Mouse (Mus musculus) MEL (cell line): Measurements from ENCODE around the gene Itpr1. TPM values are rescaled to one million over a fixed set of nuclear protein-coding genes. Genes with fewer than 3 reads are reported as not detected.
A peak's percentile ranks its signal among the peaks of the same experiment; 100 is the strongest.

Source experiments
- DNase-seq: peaks from one replicate; pipeline ENCODE4 v3.0.0; 2011; ENCODE audit warnings: low read depth, low spot score
- H3K27ac ChIP-seq: 2 replicates; pipeline ENCODE4 v1.5.1; 2012; ENCODE audit warnings: low read depth, mild to moderate bottlenecking, control low read depth, low read length, moderate library complexity; ENCODE audit not compliant: control insufficient read depth
- H3K27me3 ChIP-seq, 2 experiments: fragments of 150-350 bp in 1 of 2; sonication (generic) in 1 of 2; 2 replicates each; pipeline ENCODE4 v1.6.1; 2012; ENCODE audit warnings: low read length in 2 of 2, mild to moderate bottlenecking in 2 of 2, improper control_type of control experiment in 1 of 2, moderate library complexity in 1 of 2; ENCODE audit not compliant: insufficient read depth in 2 of 2, control insufficient read depth in 1 of 2
- H3K36me3 ChIP-seq, 2 experiments: 2 replicates each; pipeline ENCODE4 v1.6.1; 2012 to 2014; ENCODE audit warnings: low read length in 2 of 2, improper control_type of control experiment in 1 of 2, inconsistent platforms in 1 of 2, mild to moderate bottlenecking in 1 of 2; ENCODE audit not compliant: insufficient read depth in 2 of 2, control insufficient read depth in 1 of 2
- H3K4me1 ChIP-seq, 2 experiments: fragments of 150-350 bp in 1 of 2; sonication (generic) in 1 of 2; 2 replicates each; pipeline ENCODE4 v1.6.1; 2012; ENCODE audit warnings: low read length in 2 of 2, improper control_type of control experiment in 1 of 2, mild to moderate bottlenecking in 1 of 2; ENCODE audit not compliant: insufficient read depth in 2 of 2, control insufficient read depth in 1 of 2
- H3K4me3 ChIP-seq, 2 experiments: fragments of 150-350 bp in 1 of 2; sonication (generic) in 1 of 2; 2 replicates each; pipeline ENCODE4 v1.5.1; 2012; ENCODE audit warnings: low read depth in 2 of 2, low read length in 2 of 2, mild to moderate bottlenecking in 2 of 2, moderate library complexity in 2 of 2, control low read depth in 1 of 2, improper control_type of control experiment in 1 of 2; ENCODE audit not compliant: control insufficient read depth in 1 of 2, insufficient read depth in 1 of 2
- H3K79me2 ChIP-seq: 2 replicates; pipeline ENCODE4 v1.6.1; 2012; ENCODE audit warnings: mild to moderate bottlenecking, low read length, moderate library complexity; ENCODE audit not compliant: control insufficient read depth, poor library complexity, insufficient read depth
- H3K9ac ChIP-seq: 2 replicates; pipeline ENCODE4 v1.6.1; 2012; ENCODE audit warnings: low read depth, mild to moderate bottlenecking, control low read depth, low read length, moderate library complexity; ENCODE audit not compliant: control insufficient read depth, poor library complexity, severe bottlenecking
- H3K9me3 ChIP-seq: fragments of 150-350 bp; sonication (generic); replicated peaks from 2 replicates; pipeline ENCODE4 v1.6.1; 2012; ENCODE audit warnings: mild to moderate bottlenecking, low read length, improper control_type of control experiment, moderate library complexity; ENCODE audit not compliant: insufficient read depth
- BHLHE40 ChIP-seq: IDR thresholded peaks from 2 replicates; pipeline ENCODE4 v1.6.1; 2012; ENCODE audit warnings: low read depth, mild to moderate bottlenecking, inconsistent platforms, low read length, improper control_type of control experiment, borderline replicate concordance
- CHD1 ChIP-seq: IDR thresholded peaks from 2 replicates; pipeline ENCODE4 v1.6.1; 2012; ENCODE audit warnings: low read depth, mild to moderate bottlenecking, inconsistent platforms, low read length, improper control_type of control experiment
- CHD2 ChIP-seq: IDR thresholded peaks from 2 replicates; pipeline ENCODE4 v1.6.1; 2011; ENCODE audit warnings: low read length, improper control_type of control experiment
- CTCF ChIP-seq, 3 experiments: IDR thresholded peaks in 2 of 3; conservative IDR thresholded peaks in 1 of 3; 2 replicates each; pipeline ENCODE4 v1.5.1; 2011 to 2012; ENCODE audit warnings: low read length in 3 of 3, low read depth in 2 of 3, mild to moderate bottlenecking in 2 of 3, improper control_type of control experiment in 1 of 3, inconsistent platforms in 1 of 3, mixed read lengths in 1 of 3, moderate library complexity in 1 of 3; ENCODE audit not compliant: control insufficient read depth in 1 of 3, insufficient read depth in 1 of 3, poor library complexity in 1 of 3, severe bottlenecking in 1 of 3
- ETS1 ChIP-seq: IDR thresholded peaks from 2 replicates; pipeline ENCODE4 v1.6.1; 2012; ENCODE audit warnings: low read depth, mild to moderate bottlenecking, inconsistent platforms, low read length, improper control_type of control experiment, moderate library complexity
- GABPA ChIP-seq: IDR thresholded peaks from 2 replicates; pipeline ENCODE4 v1.6.1; 2012; ENCODE audit warnings: low read depth, mild to moderate bottlenecking, inconsistent platforms, low read length, improper control_type of control experiment, moderate library complexity
- GATA1 ChIP-seq: IDR thresholded peaks from 2 replicates; pipeline ENCODE4 v1.6.1; 2011; ENCODE audit warnings: low read depth, low read length, improper control_type of control experiment
- HCFC1 ChIP-seq: IDR thresholded peaks from 2 replicates; pipeline ENCODE4 v1.6.1; 2012; ENCODE audit warnings: low read depth, mild to moderate bottlenecking, inconsistent platforms, low read length, improper control_type of control experiment, moderate library complexity
- JUND ChIP-seq: IDR thresholded peaks from 2 replicates; pipeline ENCODE4 v1.6.1; 2011; ENCODE audit warnings: low read depth, mild to moderate bottlenecking, improper control_type of control experiment, low read length
- KAT2A ChIP-seq: conservative IDR thresholded peaks from 2 replicates; pipeline ENCODE4 v1.6.1; 2012; ENCODE audit warnings: low read depth, low read length, improper control_type of control experiment, inconsistent platforms
- MAZ ChIP-seq: IDR thresholded peaks from 2 replicates; pipeline ENCODE4 v1.6.1; 2012; ENCODE audit warnings: low read depth, mild to moderate bottlenecking, inconsistent platforms, low read length, improper control_type of control experiment
- MEF2A ChIP-seq: IDR thresholded peaks from 2 replicates; pipeline ENCODE4 v1.6.1; 2014; ENCODE audit warnings: low read depth, mild to moderate bottlenecking, inconsistent platforms, low read length, improper control_type of control experiment; ENCODE audit not compliant: poor library complexity, insufficient replicate concordance, severe bottlenecking; ENCODE audit errors: extremely low read depth
- MYB ChIP-seq: IDR thresholded peaks from 2 replicates; pipeline ENCODE4 v1.6.1; 2011; ENCODE audit warnings: mild to moderate bottlenecking, low read depth, low read length, improper control_type of control experiment
- MYC ChIP-seq: IDR thresholded peaks from 2 replicates; pipeline ENCODE4 v1.6.1; 2011; ENCODE audit warnings: low read depth, mild to moderate bottlenecking, low read length, improper control_type of control experiment, moderate library complexity
- NELFE ChIP-seq: IDR thresholded peaks from 2 replicates; pipeline ENCODE4 v1.6.1; 2011; ENCODE audit warnings: low read depth, low read length, improper control_type of control experiment
- POLR2AphosphoS2 ChIP-seq: IDR thresholded peaks from 2 replicates; pipeline ENCODE4 v1.6.1; 2011; ENCODE audit warnings: low read length, improper control_type of control experiment
- RAD21 ChIP-seq: IDR thresholded peaks from 2 replicates; pipeline ENCODE4 v1.6.1; 2011; ENCODE audit warnings: mild to moderate bottlenecking, low read depth, low read length, improper control_type of control experiment
- RCOR1 ChIP-seq: IDR thresholded peaks from 2 replicates; pipeline ENCODE4 v1.6.1; 2012; ENCODE audit warnings: low read depth, mild to moderate bottlenecking, inconsistent platforms, low read length, improper control_type of control experiment
- SIN3A ChIP-seq: IDR thresholded peaks from 2 replicates; pipeline ENCODE4 v1.6.1; 2012; ENCODE audit warnings: low read length, improper control_type of control experiment, inconsistent platforms
- SMC3 ChIP-seq: IDR thresholded peaks from 2 replicates; pipeline ENCODE4 v1.6.1; 2011; ENCODE audit warnings: low read depth, low read length, improper control_type of control experiment
- TAL1 ChIP-seq: IDR thresholded peaks from 2 replicates; pipeline ENCODE4 v1.6.1; 2012; ENCODE audit warnings: mild to moderate bottlenecking, inconsistent platforms, low read length, moderate library complexity, mixed read lengths
- TBP ChIP-seq: IDR thresholded peaks from 2 replicates; pipeline ENCODE4 v1.8.0; 2011; ENCODE audit warnings: low read depth, low read length, improper control_type of control experiment
- TCF12 ChIP-seq: IDR thresholded peaks from 2 replicates; pipeline ENCODE4 v1.6.1; 2014; ENCODE audit warnings: low read depth, mild to moderate bottlenecking, inconsistent platforms, low read length, improper control_type of control experiment, moderate library complexity
- UBTF ChIP-seq: IDR thresholded peaks from 2 replicates; pipeline ENCODE4 v1.6.1; 2012; ENCODE audit warnings: low read depth, mild to moderate bottlenecking, inconsistent platforms, low read length, improper control_type of control experiment, moderate library complexity, borderline replicate concordance; ENCODE audit not compliant: insufficient read depth
- USF1 ChIP-seq: IDR thresholded peaks from 2 replicates; pipeline ENCODE4 v1.6.1; 2014; ENCODE audit warnings: low read depth, mild to moderate bottlenecking, inconsistent platforms, low read length, improper control_type of control experiment, moderate library complexity
- USF2 ChIP-seq, 2 experiments: IDR thresholded peaks; 2 replicates each; pipeline ENCODE4 v1.6.1; 2011 to 2012; ENCODE audit warnings: improper control_type of control experiment in 2 of 2, low read length in 2 of 2, borderline replicate concordance in 1 of 2, inconsistent platforms in 1 of 2, low read depth in 1 of 2, mild to moderate bottlenecking in 1 of 2; ENCODE audit not compliant: insufficient read depth in 1 of 2
- ZKSCAN1 ChIP-seq: IDR thresholded peaks from 2 replicates; pipeline ENCODE4 v1.6.1; 2012; ENCODE audit warnings: low read depth, mild to moderate bottlenecking, inconsistent platforms, low read length, improper control_type of control experiment, moderate library complexity
- ZNF384 ChIP-seq: IDR thresholded peaks from 2 replicates; pipeline ENCODE4 v1.6.1; 2012; ENCODE audit warnings: low read depth, mild to moderate bottlenecking, inconsistent platforms, low read length, improper control_type of control experiment
- polyA plus RNA-seq, 2 experiments: library from polyadenylated mRNA; stranded (reverse) in 1 of 2; unstranded in 1 of 2; fragments of >175 nt in 1 of 2; fragments of >200 nt in 1 of 2; gene quantifications; 2 replicates each; pipeline versions ENCODE4 v1.2.1 to v1.2.4; 2012; ENCODE audit warnings: low replicate concordance in 2 of 2, low read depth in 1 of 2; ENCODE audit not compliant: insufficient read length in 2 of 2, insufficient read depth in 1 of 2, missing spikeins in 1 of 2
- total RNA-seq: library from RNA; depleted of rRNA; stranded (reverse); fragments of 300-350 nt; gene quantifications from 2 replicates; pipeline ENCODE4 v1.2.3, GENCODE M21; 2012

The Itpr1 gene
- total and polyA plus RNA-seq, 3 experiments: 15.6 to 19.0 TPM; not detected in 1

DNA sequence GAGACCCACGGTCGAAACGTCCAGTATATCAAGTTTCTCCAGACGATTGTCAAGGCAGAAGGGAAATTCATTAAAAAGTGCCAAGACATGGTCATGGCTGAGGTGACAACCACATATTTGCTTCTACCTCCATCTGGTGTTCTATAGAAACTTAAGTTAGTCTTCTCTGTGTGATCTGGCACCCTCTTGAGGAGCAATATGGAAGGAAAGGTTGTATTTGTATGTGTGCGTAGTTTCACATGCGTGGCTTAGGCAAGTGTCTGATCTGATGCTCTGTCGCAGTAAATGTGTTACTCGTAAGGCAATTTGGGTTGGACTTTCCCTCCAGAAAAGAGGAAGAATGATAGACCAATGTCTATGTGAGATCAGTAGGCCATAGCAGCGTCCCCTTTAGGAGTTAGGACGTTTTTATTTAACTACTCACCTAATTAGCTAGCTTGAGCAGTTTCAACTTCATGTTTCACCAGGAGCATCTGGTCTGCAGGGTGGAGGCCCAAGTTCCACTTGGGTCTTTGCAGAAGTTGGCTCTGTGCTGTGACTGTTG lies 188.6 kb downstream of the Itpr1 start:
- Histone ChIP-seq H3K4me3 (no peak overlapping the region), H3K27me3 (no peaks in the 10 kb centered on the region)
- peak; percentile 24 for DNase-seq

GRCm38 (mm10) chr6:108404736-108405135 lies 191.8 kb downstream of the Itpr1 start:
- H3K9me3 ChIP-seq: no peaks in the 10 kb centered on the region
- no peak overlapping the region for H3K9ac ChIP-seq
- H3K4me1 ChIP-seq: no peaks in the 10 kb centered on the region
- no peak overlapping the region for H3K4me3 ChIP-seq
- H3K27ac ChIP-seq: no peak overlapping the region
- DNase-seq: no peak
- no peaks in the 10 kb centered on the region for H3K79me2 ChIP-seq
- no peaks in the 10 kb centered on the region for H3K36me3 ChIP-seq
- TF ChIP-seq SIN3A: no peak
- no peak for TF ChIP-seq CHD1
- TF ChIP-seq TBP: no peak
- TF ChIP-seq ZKSCAN1: no peak
- no peak for TF ChIP-seq MYC
- TF ChIP-seq CTCF (IDR thresholded peaks at IDR 0.05 in 2 of 3, conservative IDR thresholded peaks at IDR 0.05 in 1 of 3; ENCODE audit: control insufficient read depth in 1 of 3, insufficient read depth in 1 of 3, low read depth in 2 of 3, low read length in 3 of 3, poor library complexity in 1 of 3, severe bottlenecking in 1 of 3): no peak
- TF ChIP-seq ZNF384: no peak
- TF ChIP-seq NELFE: no peak
- TF ChIP-seq GATA1: no peak
- no peak for TF ChIP-seq SMC3
- TF ChIP-seq UBTF: no peak
- no peak for TF ChIP-seq MYB
- no peak for TF ChIP-seq USF1
- no peak for TF ChIP-seq USF2 (IDR thresholded peaks at IDR 0.05; ENCODE audit: borderline replicate concordance in 1 of 2, insufficient read depth in 1 of 2, low read depth in 1 of 2, low read length in 2 of 2)
- TF ChIP-seq TAL1: no peak
- no peaks in the 10 kb centered on the region for H3K27me3 ChIP-seq

More for the DNA sequence above, 188.6 kb downstream of the Itpr1 start:
- Histone ChIP-seq H3K9me3 (no peaks in the 10 kb centered on the region), H3K27ac (no peak overlapping the region), H3K4me1 (no peaks in the 10 kb centered on the region), H3K9ac (no peak overlapping the region), H3K79me2 (no peaks in the 10 kb centered on the region), H3K36me3 (no peaks in the 10 kb centered on the region)
- TF ChIP-seq MYB (no peak), KAT2A (no peak), MAZ (no peak), ZKSCAN1 (no peak), CHD1 (no peak), ZNF384 (no peak), SMC3 (peak; percentile 33), BHLHE40 (no peak), RCOR1 (no peak), CTCF (IDR thresholded peaks at IDR 0.05 in 2 of 3, conservative IDR thresholded peaks at IDR 0.05 in 1 of 3; ENCODE audit: control insufficient read depth in 1 of 3, insufficient read depth in 1 of 3, low read depth in 2 of 3, low read length in 3 of 3, poor library complexity in 1 of 3, severe bottlenecking in 1 of 3) (peak in 1 of 3 experiments; percentile 42; a peak in 3 of 6 replicates), USF1 (no peak), GABPA (no peak), MYC (no peak), POLR2AphosphoS2 (no peak), HCFC1 (no peak), USF2 (IDR thresholded peaks at IDR 0.05; ENCODE audit: borderline replicate concordance in 1 of 2, insufficient read depth in 1 of 2, low read depth in 1 of 2, low read length in 2 of 2) (no peak), MEF2A (no peak), RAD21 (peak; percentile 28), ETS1 (no peak), TCF12 (no peak), CHD2 (no peak), JUND (no peak), GATA1 (no peak)
